Mouse (Mus musculus) liver, embryonic 13.5 days (tissue): ENCODE data around the gene Zfp280d. TPM values are rescaled to one million over a fixed set of nuclear protein-coding genes. Genes with fewer than 3 reads are reported as not detected.
"Not testable (repeated sequence)": the region's sequence is repeated elsewhere in the genome, so short reads cannot be mapped to it uniquely, and the experiment has no call there.

Experiments
- ATAC-seq: fragments of 200-750 bp; cut with Nextera tagmentation; 2 replicates; pipeline ENCODE4 v1.8.0; 2017; ENCODE audit warnings: low read depth, mild to moderate bottlenecking, moderate number of reproducible peaks, moderate library complexity
- DNase-seq: peaks from one replicate; pipeline ENCODE4 v3.0.0; 2022
- H3K27ac ChIP-seq: fragments of 300-500 bp; sonication (generic); 2 replicates; pipeline ENCODE4 v1.5.1; 2015; ENCODE audit warnings: moderate library complexity, mild to moderate bottlenecking, inconsistent platforms
- H3K27me3 ChIP-seq: fragments of 300-500 bp; sonication (generic); 2 replicates; pipeline ENCODE4 v1.6.1; 2015; ENCODE audit warnings: mild to moderate bottlenecking, inconsistent platforms
- H3K36me3 ChIP-seq: fragments of 300-500 bp; sonication (generic); 2 replicates; pipeline ENCODE4 v1.6.1; 2015; ENCODE audit warnings: mild to moderate bottlenecking, inconsistent platforms
- H3K4me1 ChIP-seq: fragments of 300-500 bp; sonication (generic); replicated peaks from 2 replicates; pipeline ENCODE4 v1.6.1; 2015; ENCODE audit warnings: inconsistent platforms
- H3K4me2 ChIP-seq: fragments of 300-500 bp; sonication (generic); 2 replicates; pipeline ENCODE4 v1.6.1; 2015; ENCODE audit warnings: inconsistent platforms, mild to moderate bottlenecking, moderate library complexity
- H3K4me3 ChIP-seq: fragments of 300-500 bp; sonication (generic); replicated peaks from 2 replicates; pipeline ENCODE4 v1.5.1; 2015; ENCODE audit warnings: mild to moderate bottlenecking, inconsistent platforms
- H3K9ac ChIP-seq: fragments of 300-500 bp; sonication (generic); 2 replicates; pipeline ENCODE4 v1.6.1; 2015; ENCODE audit warnings: mild to moderate bottlenecking, inconsistent platforms
- H3K9me3 ChIP-seq: fragments of 300-500 bp; sonication (generic); replicated peaks from 2 replicates; pipeline ENCODE4 v1.6.1; 2016; ENCODE audit warnings: inconsistent platforms
- WGBS: fragments of 180-500 bp; shearing (Covaris S2); methylation state at CpG from one replicate; pipeline ENCODE4 v1.1.7; 2015; ENCODE audit not compliant: insufficient replicate concordance; 5-methylcytosine and 5-hydroxymethylcytosine counted together
- polyA plus RNA-seq: library from polyadenylated mRNA; unstranded; fragments of >200 nt; fragmentation: Nextera tagmentation; extraction: Ambion mirVana; gene quantifications from 2 replicates; pipeline ENCODE4 v1.2.1, GENCODE M21; 2015

The Zfp280d gene
- polyA plus RNA-seq, 1 experiment from 2014 or later, result 11.7 TPM

DNA sequence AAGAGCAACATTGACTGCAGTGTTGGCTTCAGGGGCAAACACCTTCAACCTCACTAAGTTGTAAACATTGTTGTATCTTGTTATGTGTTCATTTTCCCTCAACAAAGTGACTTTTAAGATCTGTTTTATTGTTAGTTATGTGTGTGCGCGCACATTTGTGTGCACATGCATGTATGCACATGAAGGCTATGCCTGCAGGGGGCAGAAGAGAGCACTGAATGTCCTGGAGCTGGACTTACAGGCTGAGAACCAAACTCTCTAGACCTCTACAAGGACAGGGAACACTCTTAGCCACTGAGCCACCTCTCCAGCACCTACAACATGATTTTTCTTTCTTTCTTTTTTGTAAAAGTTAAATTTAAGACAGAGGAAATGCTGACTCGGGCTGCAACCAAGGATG lies 99.4 kb downstream of the Zfp280d start:
- 84% methylated on average over 3 of the region's 3 CpGs for WGBS
- DNase-seq, result no peak

DNA sequence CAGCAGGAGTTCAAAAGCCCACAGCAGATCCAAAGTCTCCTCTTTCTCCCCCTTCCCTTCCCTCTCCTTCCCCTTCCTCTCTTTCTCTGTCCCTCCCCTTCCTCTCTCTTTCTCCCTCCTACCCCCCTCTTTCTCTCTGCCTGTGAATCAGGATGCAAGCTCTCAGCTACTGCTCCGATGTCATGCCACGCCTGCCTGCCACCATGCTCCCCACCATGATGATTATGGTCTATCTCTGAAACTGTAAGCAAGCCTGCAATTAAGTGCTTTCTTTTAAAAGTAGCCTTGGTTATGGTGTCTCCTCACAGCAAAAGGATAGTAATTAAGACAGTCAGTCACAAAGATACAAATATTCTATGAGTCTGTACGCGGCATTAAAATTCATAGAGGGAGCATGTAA lies 100.3 kb downstream of the Zfp280d start:
- ATAC-seq (no peak), DNase-seq (no peak)
- Histone ChIP-seq H3K27ac (no peak overlapping the region), H3K4me1 (no peaks in the 10 kb centered on the region), H3K36me3 (no peaks in the 10 kb centered on the region), H3K4me2 (no peak overlapping the region), H3K4me3 (no peak overlapping the region), H3K27me3 (no peaks in the 10 kb centered on the region), H3K9me3 (no peaks in the 10 kb centered on the region), H3K9ac (no peak overlapping the region)
- 74% methylated on average over 4 of the region's 4 CpGs for WGBS

More for the DNA sequence above, 99.4 kb downstream of the Zfp280d start:
- Histone ChIP-seq H3K4me3 (no peak overlapping the region), H3K9ac (no peak overlapping the region), H3K27me3 (no peaks in the 10 kb centered on the region), H3K4me1 (no peaks in the 10 kb centered on the region), H3K9me3 (no peaks in the 10 kb centered on the region), H3K4me2 (no peak overlapping the region), H3K36me3 (no peaks in the 10 kb centered on the region), H3K27ac (no peak overlapping the region)
- ATAC-seq, result no peak

DNA sequence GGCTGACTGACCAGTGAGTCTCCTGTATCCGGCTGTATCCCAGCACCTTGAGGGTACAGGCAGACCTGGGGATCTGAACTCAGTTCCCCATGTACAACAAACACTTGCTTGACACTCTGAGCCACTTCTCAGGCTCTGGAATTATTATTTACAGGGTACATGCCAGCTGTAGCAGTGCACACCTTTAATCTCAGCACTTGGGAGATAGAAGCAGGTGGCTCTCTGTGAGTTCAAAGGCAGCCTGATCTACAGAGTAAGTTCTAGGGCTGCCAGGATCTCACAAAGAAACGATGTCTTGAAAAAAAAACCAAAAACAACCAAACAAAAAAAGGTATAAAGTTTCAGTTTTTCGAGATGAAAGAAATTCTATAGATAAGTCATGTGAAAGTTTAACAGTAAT lies 101.0 kb downstream of the Zfp280d start:
- Histone ChIP-seq H3K9me3 (no peaks in the 10 kb centered on the region), H3K4me1 (no peaks in the 10 kb centered on the region), H3K27ac (no peak overlapping the region), H3K36me3 (no peaks in the 10 kb centered on the region), H3K4me2 (no peak overlapping the region), H3K27me3 (no peaks in the 10 kb centered on the region), H3K9ac (no peak overlapping the region), H3K4me3 (no peak overlapping the region)
- ATAC-seq (no peak), DNase-seq (no peak)
- WGBS, result 63% methylated on average over 3 of the region's 3 CpGs

DNA sequence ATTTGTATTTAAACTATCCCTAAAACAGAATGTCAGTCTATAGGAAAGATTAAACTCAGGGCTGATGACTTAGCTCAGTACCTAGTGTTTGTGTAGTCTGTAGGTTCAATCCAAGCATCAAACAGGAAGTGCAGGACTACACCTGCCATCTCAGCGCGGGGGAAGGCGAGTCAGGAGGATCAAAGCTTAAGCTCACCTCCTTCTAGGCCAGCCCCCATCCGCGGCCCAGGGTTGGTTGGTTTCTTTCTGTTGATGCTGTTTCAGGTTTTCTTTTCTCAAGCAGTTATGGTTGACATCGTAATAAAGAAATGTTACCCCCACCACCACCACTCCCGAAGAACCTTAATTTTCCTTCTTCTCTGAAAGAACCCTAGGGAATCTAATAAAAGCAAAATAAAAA lies 111.1 kb downstream of the Zfp280d start:
- no peak overlapping the region for H3K4me2 ChIP-seq
- no peak for ATAC-seq
- no peak overlapping the region for H3K27ac ChIP-seq
- H3K9me3 ChIP-seq, result no peaks in the 10 kb centered on the region
- 68% methylated on average over 7 of the region's 7 CpGs for WGBS
- no peaks in the 10 kb centered on the region for H3K36me3 ChIP-seq
- H3K4me1 ChIP-seq, result no peaks in the 10 kb centered on the region
- no peak for DNase-seq
- no peaks in the 10 kb centered on the region; the same call in 1 of the 2 replicates for H3K27me3 ChIP-seq
- no peak overlapping the region for H3K4me3 ChIP-seq
- H3K9ac ChIP-seq, result no peak overlapping the region

DNA sequence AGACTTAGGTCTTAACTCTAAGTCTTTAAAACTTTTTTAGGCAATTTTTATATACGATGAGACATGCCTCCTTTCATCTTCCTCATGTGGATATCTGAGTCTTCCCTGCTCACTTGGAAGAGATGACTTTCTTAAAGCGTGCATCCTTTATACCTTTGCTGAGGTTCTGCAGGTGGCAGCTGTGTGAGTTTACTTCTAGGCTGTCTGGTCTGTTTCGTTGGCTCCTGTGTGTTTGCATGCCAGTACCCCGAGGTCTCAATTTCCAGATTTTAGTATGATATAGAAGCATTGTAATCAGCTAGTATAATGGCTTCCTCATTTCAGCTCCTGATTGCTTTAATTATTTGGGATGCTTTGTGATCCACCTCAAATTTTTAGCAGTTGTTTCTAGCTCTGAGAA lies 114.3 kb downstream of the Zfp280d start:
- no peak overlapping the region for H3K4me2 ChIP-seq
- ATAC-seq (no peak), DNase-seq (no peak)
- peaks cover 4% of the 10 kb centered on the region; the same call in 1 of the 2 replicates for H3K27me3 ChIP-seq
- no peak overlapping the region for H3K9ac ChIP-seq
- no peaks in the 10 kb centered on the region for H3K9me3 ChIP-seq
- H3K4me3 ChIP-seq, result no peak overlapping the region
- 71% methylated on average over 4 of the region's 4 CpGs for WGBS
- no peaks in the 10 kb centered on the region for H3K4me1 ChIP-seq
- no peaks in the 10 kb centered on the region for H3K36me3 ChIP-seq
- H3K27ac ChIP-seq, result no peak overlapping the region

DNA sequence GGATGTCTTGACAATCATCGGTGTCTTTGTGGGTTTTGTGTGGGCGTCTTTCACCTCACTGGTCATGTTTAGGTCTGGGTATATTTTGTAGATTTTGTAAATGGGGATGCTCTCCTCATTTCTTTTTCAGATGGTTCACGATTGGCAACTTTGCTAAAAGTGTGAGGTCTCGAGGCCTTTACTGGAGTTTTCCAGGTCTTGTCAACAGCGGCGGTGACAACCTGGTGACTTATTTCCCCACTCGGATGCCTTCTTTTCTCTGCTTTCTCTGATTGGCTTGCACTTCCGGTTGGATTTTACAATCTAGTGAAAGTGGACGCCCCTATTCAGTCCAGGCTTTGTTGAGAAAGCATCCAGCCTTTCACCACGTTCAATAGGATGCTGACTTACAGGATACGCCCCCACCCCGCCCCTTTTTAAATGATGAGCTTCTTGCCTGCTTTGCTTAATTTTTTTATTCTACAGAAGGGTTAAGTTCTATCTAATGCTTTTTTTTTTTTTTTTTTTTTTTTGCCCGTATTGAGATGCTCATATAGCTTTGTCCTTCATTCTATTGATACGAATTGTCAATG lies 114.9 kb downstream of the Zfp280d start:
- no peak for DNase-seq
- no peak overlapping the region for H3K4me3 ChIP-seq
- no peak overlapping the region for H3K9ac ChIP-seq
- ATAC-seq, result no peak
- no peak overlapping the region for H3K4me2 ChIP-seq
- H3K4me1 ChIP-seq, result no peaks in the 10 kb centered on the region
- H3K9me3 ChIP-seq, result no peaks in the 10 kb centered on the region
- H3K36me3 ChIP-seq, result no peaks in the 10 kb centered on the region
- 66% methylated on average over 14 of the region's 14 CpGs for WGBS
- peaks cover 4% of the 10 kb centered on the region; the same call in 1 of the 2 replicates for H3K27me3 ChIP-seq
- no peak overlapping the region for H3K27ac ChIP-seq

DNA sequence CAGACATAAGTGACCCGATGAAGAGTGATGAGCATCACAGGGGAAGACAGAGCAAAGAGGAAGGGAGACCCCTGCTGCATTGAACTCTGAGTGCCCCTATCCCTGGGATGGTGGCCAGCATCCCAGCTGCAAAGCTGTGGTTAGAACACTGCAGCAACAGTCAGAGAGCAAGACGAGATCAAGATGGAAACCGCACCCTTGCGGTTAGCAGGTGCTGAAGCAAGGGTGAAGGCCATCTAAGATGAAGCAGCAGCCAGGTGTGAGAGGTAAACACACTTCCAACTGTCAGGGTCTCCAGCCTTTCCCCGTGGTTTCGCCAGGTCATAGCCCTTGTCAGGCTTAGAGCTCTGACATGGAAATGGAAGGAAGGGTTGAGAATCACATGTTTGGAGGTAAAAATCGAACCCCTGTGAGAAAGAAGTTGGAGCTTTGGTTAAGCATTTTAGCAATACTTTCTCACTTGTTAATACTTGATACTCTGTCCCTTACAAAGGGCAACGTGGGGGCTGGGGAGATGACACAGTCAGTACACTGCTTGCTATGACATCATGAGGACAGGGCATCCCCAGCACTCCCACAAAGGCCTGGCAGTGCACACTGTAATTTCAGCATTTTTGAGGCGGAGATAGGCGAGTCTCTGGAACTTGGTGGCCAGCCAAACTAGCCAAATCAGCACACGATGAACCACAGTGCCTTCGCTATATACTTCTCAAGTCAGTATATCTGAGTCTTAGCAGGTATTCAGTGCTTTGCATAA lies 115.8 kb downstream of the Zfp280d start:
- WGBS, result 71% methylated on average over 12 of the region's 12 CpGs
- H3K36me3 ChIP-seq, result no peaks in the 10 kb centered on the region
- H3K9ac ChIP-seq, result no peak overlapping the region
- no peaks in the 10 kb centered on the region for H3K9me3 ChIP-seq
- no peak overlapping the region for H3K4me3 ChIP-seq
- ATAC-seq, result no peak
- H3K27ac ChIP-seq, result no peak overlapping the region
- peaks cover 4% of the 10 kb centered on the region; the same call in 1 of the 2 replicates for H3K27me3 ChIP-seq
- no peak for DNase-seq
- no peaks in the 10 kb centered on the region for H3K4me1 ChIP-seq
- H3K4me2 ChIP-seq, result no peak overlapping the region

DNA sequence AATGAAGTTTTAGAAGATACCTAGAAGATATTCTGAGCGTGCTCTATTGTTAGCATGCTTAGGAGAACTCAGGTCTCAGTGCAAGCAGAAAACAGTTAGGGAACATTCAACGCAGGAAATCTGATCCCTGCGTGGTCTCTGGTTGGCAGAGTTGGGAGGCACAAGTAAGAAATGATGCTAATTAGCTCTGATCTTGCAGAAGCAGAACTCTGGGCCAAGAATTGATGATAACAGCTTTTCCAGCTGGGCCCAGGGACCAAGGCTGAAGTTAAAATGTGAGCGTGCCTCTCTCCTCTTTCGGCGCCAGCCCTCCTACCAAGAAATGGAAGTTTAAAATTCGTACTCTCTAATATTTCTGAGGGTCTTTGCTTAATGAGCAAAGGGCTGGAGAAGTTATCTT lies 118.0 kb downstream of the Zfp280d start:
- no peak overlapping the region for H3K27ac ChIP-seq
- H3K27me3 ChIP-seq, result peaks cover 4% of the 10 kb centered on the region; the same call in 1 of the 2 replicates
- WGBS, result 68% methylated on average over 7 of the region's 7 CpGs
- no peak overlapping the region for H3K4me2 ChIP-seq
- DNase-seq, result no peak
- no peaks in the 10 kb centered on the region for H3K9me3 ChIP-seq
- peaks cover 12% of the 10 kb centered on the region for H3K4me1 ChIP-seq
- no peak for ATAC-seq
- H3K9ac ChIP-seq, result no peak overlapping the region
- H3K4me3 ChIP-seq, result no peak overlapping the region
- no peaks in the 10 kb centered on the region for H3K36me3 ChIP-seq

DNA sequence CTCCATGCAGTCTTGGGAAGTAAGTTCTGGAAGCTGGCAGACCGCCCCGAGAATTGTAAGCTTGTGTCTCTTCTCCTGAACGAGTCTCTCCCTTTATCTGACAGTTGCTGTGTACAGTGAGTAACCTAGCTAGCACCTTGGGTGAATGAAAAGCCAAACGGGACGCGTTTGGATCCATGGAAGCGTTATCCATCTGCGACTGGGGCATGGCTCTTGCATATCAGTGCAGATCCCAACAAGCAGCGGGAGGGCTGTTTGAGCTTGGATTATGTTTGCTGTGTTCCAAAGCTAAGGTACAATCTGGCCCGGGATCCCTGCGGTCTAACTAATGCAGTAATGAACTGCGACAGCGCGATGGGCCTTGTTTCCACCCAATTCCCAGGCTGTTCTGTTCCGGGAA lies 118.6 kb downstream of the Zfp280d start:
- Histone ChIP-seq H3K9ac (no peak overlapping the region), H3K27me3 (peaks cover 4% of the 10 kb centered on the region; the same call in 1 of the 2 replicates), H3K9me3 (no peaks in the 10 kb centered on the region), H3K4me2 (no peak overlapping the region), H3K4me1 (peaks cover 16% of the 10 kb centered on the region), H3K36me3 (no peaks in the 10 kb centered on the region), H3K27ac (no peak overlapping the region), H3K4me3 (no peak overlapping the region)
- 82% methylated on average over 15 of the region's 15 CpGs for WGBS
- DNase-seq, result no peak
- no peak for ATAC-seq

DNA sequence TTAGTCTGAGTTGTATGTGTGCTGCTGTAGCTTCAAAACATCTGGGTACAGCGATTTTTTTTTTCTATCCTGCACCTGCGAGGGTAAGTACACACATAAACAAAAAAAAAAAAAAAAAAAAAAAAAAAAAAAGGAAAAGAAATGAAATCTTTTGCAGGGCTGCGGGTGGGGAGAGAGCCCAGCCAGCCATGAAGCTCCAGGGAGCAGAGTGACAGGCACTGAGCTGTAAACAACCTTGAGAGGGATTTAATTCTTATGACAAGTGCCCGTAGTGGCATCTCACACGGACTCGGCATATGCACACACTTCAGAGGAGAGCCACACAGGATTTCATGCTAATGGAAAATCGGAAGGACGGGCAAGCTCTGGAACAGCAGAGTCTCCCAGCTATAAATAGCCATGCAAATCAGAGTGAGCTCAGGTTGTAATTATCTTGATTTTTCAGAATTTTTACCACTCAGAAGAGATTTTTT lies 119.2 kb downstream of the Zfp280d start:
- H3K27ac ChIP-seq, result no peak overlapping the region
- H3K27me3 ChIP-seq, result peaks cover 4% of the 10 kb centered on the region; the same call in 1 of the 2 replicates
- no peak overlapping the region for H3K4me2 ChIP-seq
- no peak overlapping the region for H3K9ac ChIP-seq
- WGBS, result 64% methylated on average over 8 of the region's 8 CpGs
- DNase-seq (no peak), ATAC-seq (no peak)
- H3K4me3 ChIP-seq, result no peak overlapping the region
- H3K9me3 ChIP-seq, result no peaks in the 10 kb centered on the region
- H3K4me1 ChIP-seq, result peaks cover 16% of the 10 kb centered on the region
- no peaks in the 10 kb centered on the region for H3K36me3 ChIP-seq

DNA sequence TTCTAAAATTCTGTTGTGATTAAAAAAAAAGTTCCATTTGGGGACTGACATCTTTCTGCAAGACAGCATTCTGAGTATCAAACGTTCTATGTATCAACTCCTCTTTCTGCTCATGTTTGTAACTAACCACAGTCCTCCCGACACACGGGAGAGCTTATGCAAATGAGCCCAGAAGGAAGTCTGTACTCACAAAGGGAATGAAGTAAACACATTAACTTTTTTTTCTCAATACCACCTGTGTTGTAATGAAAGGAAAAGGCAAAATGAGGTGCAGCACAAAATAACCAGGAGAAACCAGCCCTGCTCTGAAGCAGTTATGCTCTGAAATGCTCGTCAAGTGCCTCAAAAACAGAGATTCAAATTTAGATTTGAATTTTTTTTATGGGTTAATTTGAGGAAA lies 125.5 kb downstream of the Zfp280d start:
- H3K27me3 ChIP-seq, result no peaks in the 10 kb centered on the region
- H3K27ac ChIP-seq, result no peak overlapping the region
- ATAC-seq, result no peak
- no peak overlapping the region for H3K4me3 ChIP-seq
- H3K36me3 ChIP-seq, result no peaks in the 10 kb centered on the region
- no peak overlapping the region for H3K9ac ChIP-seq
- WGBS, result 34% methylated on average over 4 of the region's 4 CpGs
- H3K4me1 ChIP-seq, result peaks cover 26% of the 10 kb centered on the region
- no peak for DNase-seq
- no peak overlapping the region for H3K4me2 ChIP-seq
- no peaks in the 10 kb centered on the region for H3K9me3 ChIP-seq

DNA sequence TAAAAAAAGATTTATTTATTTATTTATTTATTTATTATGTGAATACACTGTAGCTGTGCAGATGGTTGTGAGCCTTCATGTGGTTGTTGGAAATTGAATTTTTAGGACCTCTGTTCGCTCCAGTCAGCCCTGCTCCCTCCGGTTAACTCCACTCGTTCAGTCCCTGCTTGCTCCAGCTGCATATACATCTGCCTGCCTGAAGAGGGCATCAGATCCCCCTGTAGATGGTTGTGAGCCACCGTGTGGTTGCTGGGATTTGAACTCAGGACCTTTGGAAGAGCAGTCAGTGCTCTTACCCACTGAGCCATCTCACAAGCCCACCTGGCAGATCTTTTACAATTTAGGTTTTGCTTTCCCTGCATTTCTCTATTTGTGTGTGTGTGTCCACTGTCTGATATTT lies 127.1 kb downstream of the Zfp280d start:
- not testable (repeated sequence) for H3K9me3 ChIP-seq, H3K4me2 ChIP-seq, H3K27ac ChIP-seq, H3K36me3 ChIP-seq, DNase-seq, H3K27me3 ChIP-seq, H3K9ac ChIP-seq, H3K4me3 ChIP-seq, ATAC-seq
- WGBS, result 62% methylated on average over 4 of the region's 4 CpGs
- peaks cover 40% of the 10 kb centered on the region for H3K4me1 ChIP-seq
